Mouse (Mus musculus) T-helper 1 cell (primary cell): Measurements from ENCODE around the gene Slc25a5.

Experiments
- in situ Hi-C: fragments of 300-600 bp; cut with MboI, MseI; formaldehyde crosslinking; loops from one replicate; pipeline ENCODE4 v1.15.1; 2025; ENCODE audit warnings: high pct_unique_total_duplicates

The Slc25a5 gene

GRCm38 (mm10) chrX:36799131-36799879, 3.9 kb downstream of the Slc25a5 start:
- in situ Hi-C loops = no loop called here

- in situ Hi-C loops = no loop called here
These were observed 7.7 kb downstream of the Slc25a5 start for GRCm38 (mm10) chrX:36803189-36803588.

- in situ Hi-C loops = no loop called here
These were observed 8.7 kb downstream of the Slc25a5 start for GRCm38 (mm10) chrX:36804196-36804595.

- in situ Hi-C loops = no loop called here
These were observed 10.2 kb downstream of the Slc25a5 start for GRCm38 (mm10) chrX:36805466-36806235.

GRCm38 (mm10) chrX:36807360-36808317, 12.2 kb downstream of the Slc25a5 start:
- in situ Hi-C loops = no loop called here

- in situ Hi-C loops = no loop called here
These were observed 12.8 kb downstream of the Slc25a5 start for GRCm38 (mm10) chrX:36808318-36808683.

- in situ Hi-C loops = no loop called here
These were observed 15.9 kb downstream of the Slc25a5 start for GRCm38 (mm10) chrX:36811377-36811776.

GRCm38 (mm10) chrX:36814161-36814836, 18.8 kb downstream of the Slc25a5 start:
- in situ Hi-C loops = no loop called here

GRCm38 (mm10) chrX:36815022-36815421, 19.6 kb downstream of the Slc25a5 start:
- in situ Hi-C loops = no loop called here

GRCm38 (mm10) chrX:36815439-36815838, 20.0 kb downstream of the Slc25a5 start:
- in situ Hi-C loops = no loop called here

- in situ Hi-C loops = no loop called here
These were observed 21.0 kb downstream of the Slc25a5 start for GRCm38 (mm10) chrX:36816368-36816899.

GRCm38 (mm10) chrX:36816953-36817441, 21.5 kb downstream of the Slc25a5 start:
- in situ Hi-C loops = no loop called here

GRCm38 (mm10) chrX:36819575-36819974, 24.1 kb downstream of the Slc25a5 start:
- in situ Hi-C loops = no loop called here

GRCm38 (mm10) chrX:36820201-36820600, 24.8 kb downstream of the Slc25a5 start:
- in situ Hi-C loops = no loop called here

GRCm38 (mm10) chrX:36823932-36824711, 28.7 kb downstream of the Slc25a5 start:
- in situ Hi-C loops = no loop called here

- in situ Hi-C loops = loop anchor here (5.0 kb wide), 1 partner anchor 82 kb away; no protein-coding TSS in a partner anchor
These were observed 29.6 kb downstream of the Slc25a5 start for GRCm38 (mm10) chrX:36825032-36825431.

- in situ Hi-C loops = loop anchor here (5.0 kb wide), 1 partner anchor 80 kb away; no protein-coding TSS in a partner anchor
These were observed 31.4 kb downstream of the Slc25a5 start for GRCm38 (mm10) chrX:36826873-36827272.

- in situ Hi-C loops = loop anchor here (10.0 kb wide), 1 partner anchor 195 kb away; no protein-coding TSS in a partner anchor
These were observed 34.8 kb downstream of the Slc25a5 start for GRCm38 (mm10) chrX:36830271-36830670.

GRCm38 (mm10) chrX:36831632-36832031, 36.2 kb downstream of the Slc25a5 start:
- in situ Hi-C loops = loop anchor here (10.0 kb wide), 1 partner anchor 193 kb away; no protein-coding TSS in a partner anchor
